Comparison of ENCODE assay signal across 8 mouse cellular contexts in the genomic region with DNA sequence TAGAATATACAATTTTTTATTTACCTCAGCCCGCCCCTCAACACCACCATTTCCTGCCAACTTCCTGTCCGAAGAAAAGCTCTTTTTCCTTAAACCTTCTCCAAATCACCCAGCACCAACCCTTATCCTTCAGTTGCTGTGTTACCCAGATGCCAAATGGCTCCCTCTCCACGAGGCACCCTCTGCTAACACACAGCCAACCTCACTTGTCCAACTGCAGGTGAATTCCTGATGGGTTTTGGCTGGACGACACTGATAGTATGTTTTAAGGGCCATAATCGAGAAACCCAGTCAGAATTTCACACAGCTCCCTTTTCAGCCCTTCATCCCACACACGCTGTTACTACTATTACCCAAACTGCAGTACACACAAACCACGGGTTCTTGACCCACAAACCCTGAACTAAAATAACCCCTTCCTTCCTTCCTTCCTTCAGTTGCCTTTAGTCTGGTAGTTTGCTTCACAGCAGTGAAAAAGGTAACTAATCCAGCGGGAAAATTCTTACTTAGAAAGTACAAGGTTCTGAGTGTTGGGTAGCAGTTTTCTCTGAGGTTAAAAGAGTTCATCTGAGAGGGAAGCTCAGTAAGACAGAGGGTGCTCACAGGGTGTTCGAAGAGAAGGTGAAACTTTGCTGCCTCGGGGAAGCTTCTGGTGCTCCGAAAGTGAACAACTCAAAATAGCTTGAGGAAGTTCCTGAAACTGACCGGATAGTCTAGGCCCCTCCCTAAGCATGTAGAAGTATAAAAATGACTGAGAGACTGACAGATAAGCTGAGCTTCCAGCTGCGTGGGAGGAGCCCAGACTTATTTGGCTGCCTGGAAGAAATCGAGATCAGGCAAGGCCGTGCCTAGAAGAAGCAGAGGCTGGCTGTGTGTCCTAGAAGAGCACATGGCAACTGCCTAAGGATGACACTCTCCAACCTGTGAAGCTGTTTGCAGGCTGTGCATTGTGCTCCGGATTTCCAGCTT. TPM values are rescaled to one million over a fixed set of nuclear protein-coding genes. Genes with fewer than 3 reads are reported as not detected.
DNase-seq lines count a peak whose midpoint lies in the region; ATAC-seq and TF ChIP-seq lines count a peak whose summit lies in the region.

No protein-coding gene starts in this region.

- no peak for ATAC-seq in heart, embryonic 11.5 days (replicated peaks; ENCODE audit: insufficient number of reproducible peaks, low FRiP score, low TSS enrichment)
- no peak for ATAC-seq in forebrain, embryonic 12.5 days (ENCODE audit: low FRiP score)

- TF ChIP-seq CTCF in E14TG2a.4 (conservative IDR thresholded peaks at IDR 0.05; ENCODE audit: low read length), result no peak
- TF ChIP-seq CTCF in liver, adult 2 months (IDR thresholded peaks at IDR 0.05; ENCODE audit: low read depth, low read length), result no peak

- H3K27ac ChIP-seq in heart, embryonic 11.5 days (ENCODE audit: low read depth, low read length), result no peak overlapping the region
- H3K27ac ChIP-seq in forebrain, embryonic 12.5 days, result no peak overlapping the region
- no peak overlapping the region for H3K27ac ChIP-seq in liver, adult 2 months (replicated peaks; ENCODE audit: insufficient read depth, low read depth, low read length)

- peaks cover 14% of the 10 kb centered on the region for H3K79me2 ChIP-seq in liver, adult 2 months (ENCODE audit: control insufficient read depth, insufficient read depth, low read length)

- no peak overlapping the region for H3K9ac ChIP-seq in heart, embryonic 11.5 days (ENCODE audit: low read depth, low read length)
- no peak overlapping the region for H3K9ac ChIP-seq in forebrain, embryonic 12.5 days
- no peak overlapping the region for H3K9ac ChIP-seq in liver, adult 2 months (ENCODE audit: low read depth, low read length)

- H3K4me1 ChIP-seq in heart, embryonic 11.5 days (ENCODE audit: control insufficient read depth, insufficient read depth, low read length), result peaks cover 8% of the 10 kb centered on the region; the same call in 1 of the 2 replicates
- H3K4me1 ChIP-seq in E14TG2a.4 (replicated peaks; ENCODE audit: low read depth, low read length), result peaks cover 11% of the 10 kb centered on the region
- peaks cover 18% of the 10 kb centered on the region for H3K4me1 ChIP-seq in forebrain, embryonic 12.5 days
- peaks cover 6% of the 10 kb centered on the region; the same call in 1 of the 2 replicates for H3K4me1 ChIP-seq in liver, adult 2 months (ENCODE audit: control insufficient read depth, insufficient read depth, low read length)

- H3K4me2 ChIP-seq in heart, embryonic 11.5 days, result peak overlapping the region; percentile 96
- peak overlapping the region; percentile 84 for H3K4me2 ChIP-seq in forebrain, embryonic 12.5 days

- no peaks in the 10 kb centered on the region for H3K36me3 ChIP-seq in heart, embryonic 11.5 days (ENCODE audit: control insufficient read depth, insufficient read depth, low read length)
- H3K36me3 ChIP-seq in E14TG2a.4 (ENCODE audit: insufficient read depth, low read length), result no peaks in the 10 kb centered on the region
- no peaks in the 10 kb centered on the region for H3K36me3 ChIP-seq in forebrain, embryonic 12.5 days (replicated peaks)
- no peaks in the 10 kb centered on the region for H3K36me3 ChIP-seq in liver, adult 2 months (ENCODE audit: control insufficient read depth, insufficient read depth, low read length)
- no peaks in the 10 kb centered on the region for H3K36me3 ChIP-seq in splenic B cell, adult 2 months (ENCODE audit: control insufficient read depth, insufficient read depth, low read length, poor library complexity, severe bottlenecking)

- no peak for DNase-seq in heart, postnatal 10 days
- peak; percentile 35 for DNase-seq in liver, adult 2 months (ENCODE audit: extremely low read depth, low read depth, low spot score)
- DNase-seq in splenic B cell, adult 2 months (ENCODE audit: low read depth, low spot score), result peak; percentile 66
- no peak for DNase-seq in right cerebral cortex, adult 18-20 months
- no peak for DNase-seq in layer of hippocampus, adult 9-11 months

- H3K9me3 ChIP-seq in heart, embryonic 11.5 days (replicated peaks; ENCODE audit: control insufficient read depth, low read length), result no peaks in the 10 kb centered on the region
- H3K9me3 ChIP-seq in E14TG2a.4 (ENCODE audit: low read length), result no peaks in the 10 kb centered on the region
- H3K9me3 ChIP-seq in forebrain, embryonic 12.5 days, result no peaks in the 10 kb centered on the region

- peak overlapping the region; percentile 87 for H3K4me3 ChIP-seq in heart, embryonic 11.5 days (ENCODE audit: low read depth, low read length)
- H3K4me3 ChIP-seq in E14TG2a.4 (replicated peaks; ENCODE audit: low read length), result peak overlapping the region; percentile 89; the same call in 1 of the 2 replicates
- peak overlapping the region; percentile 81; the same call in 1 of the 2 replicates for H3K4me3 ChIP-seq in forebrain, embryonic 12.5 days (replicated peaks)
- no peak overlapping the region for H3K4me3 ChIP-seq in liver, adult 2 months (ENCODE audit: insufficient read depth, low read depth, low read length)

- intact Hi-C loops in heart, postnatal 10 days (cut with DNase I), result loop anchor here (5.0 kb wide), 1 partner anchor 50 kb away; no protein-coding TSS in a partner anchor

- no peaks in the 10 kb centered on the region for H3K27me3 ChIP-seq in heart, embryonic 11.5 days (ENCODE audit: control insufficient read depth, insufficient read depth, low read length)
- H3K27me3 ChIP-seq in E14TG2a.4 (ENCODE audit: insufficient read depth, low read length), result no peaks in the 10 kb centered on the region; the same call in 1 of the 2 replicates
- peaks cover 4% of the 10 kb centered on the region; the same call in 1 of the 2 replicates for H3K27me3 ChIP-seq in forebrain, embryonic 12.5 days
- H3K27me3 ChIP-seq in liver, adult 2 months (ENCODE audit: control insufficient read depth, insufficient read depth, low read length), result no peaks in the 10 kb centered on the region
- no peaks in the 10 kb centered on the region for H3K27me3 ChIP-seq in splenic B cell, adult 2 months (ENCODE audit: control insufficient read depth, insufficient read depth, low read length, poor library complexity, severe bottlenecking)

- no peak for TF ChIP-seq POLR2A in liver, adult 2 months (IDR thresholded peaks at IDR 0.05; ENCODE audit: extremely low read depth, insufficient read depth, low read length)

- WGBS in heart, embryonic 11.5 days (ENCODE audit: insufficient replicate concordance), result 51% methylated on average over 16 of the region's 16 CpGs
- WGBS in forebrain, embryonic 12.5 days, result 67% methylated on average over 16 of the region's 16 CpGs
- WGBS in liver, adult 2 months, result 58% methylated on average over 16 of the region's 16 CpGs

RNA-seq across cellular contexts. Expression of gene Mrpl44, which starts 13.3 kb away (rescaled TPM):
- 45.3 and 49.0 TPM in 2 replicates for polyA plus RNA-seq in heart, embryonic 11.5 days (2014; fragmentation: Nextera tagmentation; extraction: Ambion mirVana)
- 10 to 100 TPM; 48.8 to 50.2 TPM for total RNA-seq in heart, postnatal 10 days (2021)
- polyA plus RNA-seq in forebrain, embryonic 12.5 days (2016; fragmentation: Nextera tagmentation; extraction: Ambion mirVana), result 49.9 and 51.0 TPM in 2 replicates
- 22.7 and 23.0 TPM in 2 replicates for total RNA-seq in liver, adult 2 months (2014; rRNA removed)
- polyA plus RNA-seq in liver, adult 2 months (2012; rRNA removed), result 8.0 and 9.2 TPM in 2 replicates

RNA-seq across cellular contexts. Expression of gene Wdfy1, which starts 13.4 kb away (rescaled TPM):
- polyA plus RNA-seq in heart, embryonic 11.5 days (2014; fragmentation: Nextera tagmentation; extraction: Ambion mirVana), result 23.7 and 24.5 TPM in 2 replicates
- 10 to 100 TPM; 21.9 to 29.2 TPM for total RNA-seq in heart, postnatal 10 days (2021)
- 49.6 and 50.6 TPM in 2 replicates for polyA plus RNA-seq in forebrain, embryonic 12.5 days (2016; fragmentation: Nextera tagmentation; extraction: Ambion mirVana)
- total RNA-seq in liver, adult 2 months (2014; rRNA removed), result 31.0 and 31.8 TPM in 2 replicates
- polyA plus RNA-seq in liver, adult 2 months (2012; rRNA removed), result 17.3 and 19.8 TPM in 2 replicates

Comparison
In these comparisons a context has a peak if more than half of its experiments do, and no peak if none do; other contexts are left out.
1. DNase-seq: peak in liver, adult 2 months (single experiment) and splenic B cell, adult 2 months (single experiment); none in heart, postnatal 10 days (0 of 2), right cerebral cortex, adult 18-20 months (single experiment) and layer of hippocampus, adult 9-11 months (single experiment).